Mouse (Mus musculus): ENCODE measurements around the gene Nipsnap2.
"Not testable (repeated sequence)": the region's sequence is repeated elsewhere in the genome, so short reads cannot be mapped to it uniquely, and the experiment has no call there.

Nipsnap2 gene

DNA sequence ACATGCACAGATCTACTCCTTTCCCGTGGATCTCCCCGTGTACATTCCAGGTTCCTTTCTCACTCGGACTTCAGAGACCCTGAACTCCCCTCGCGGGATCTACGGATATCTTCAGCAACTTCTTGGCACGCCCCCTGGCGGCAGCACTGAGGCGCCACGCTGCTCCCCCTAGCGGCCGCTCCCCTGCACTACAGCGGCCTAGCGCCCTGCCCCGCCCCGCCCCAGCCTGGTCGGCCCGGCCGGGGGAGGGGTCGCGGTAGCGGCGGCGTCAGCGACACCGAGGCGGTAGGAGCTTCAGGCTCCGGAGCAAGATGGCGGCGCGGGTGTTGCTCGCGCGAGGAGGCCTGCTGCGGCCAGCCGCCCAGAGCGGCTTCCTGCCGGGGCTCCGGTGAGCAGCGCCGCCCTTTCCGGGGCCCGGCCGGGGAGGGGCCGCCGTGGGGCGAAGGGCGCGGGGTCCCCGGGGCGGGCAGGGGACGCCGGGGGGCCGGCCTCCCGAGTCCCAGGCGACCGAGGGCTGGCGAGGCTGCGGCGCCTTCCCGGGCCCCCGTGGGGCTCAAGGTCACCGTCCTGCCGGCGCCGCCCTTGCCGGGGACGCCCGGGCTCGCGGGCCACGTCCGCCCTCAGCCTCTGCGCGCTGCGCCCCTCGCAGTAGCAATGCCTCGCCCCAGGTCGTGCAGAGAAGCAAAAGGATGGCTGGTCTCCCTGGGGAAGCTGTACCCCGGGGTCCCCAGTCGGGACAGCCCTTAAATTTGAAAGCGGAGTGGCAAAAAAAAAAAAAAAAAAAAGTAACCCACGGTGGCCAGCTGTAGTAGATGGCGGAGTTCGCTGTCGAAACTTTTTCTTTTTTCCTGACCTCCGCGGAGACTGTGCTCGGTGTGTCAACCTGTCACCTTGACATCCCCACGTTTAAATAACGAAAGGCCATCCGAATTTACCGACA, at the start of gene Nipsnap2:
Gene Nipsnap2 (plus strand): TSS at position 230 of the 940 bp plus-strand sequence.
- peak; percentile 94 for DNase-seq

DNA sequence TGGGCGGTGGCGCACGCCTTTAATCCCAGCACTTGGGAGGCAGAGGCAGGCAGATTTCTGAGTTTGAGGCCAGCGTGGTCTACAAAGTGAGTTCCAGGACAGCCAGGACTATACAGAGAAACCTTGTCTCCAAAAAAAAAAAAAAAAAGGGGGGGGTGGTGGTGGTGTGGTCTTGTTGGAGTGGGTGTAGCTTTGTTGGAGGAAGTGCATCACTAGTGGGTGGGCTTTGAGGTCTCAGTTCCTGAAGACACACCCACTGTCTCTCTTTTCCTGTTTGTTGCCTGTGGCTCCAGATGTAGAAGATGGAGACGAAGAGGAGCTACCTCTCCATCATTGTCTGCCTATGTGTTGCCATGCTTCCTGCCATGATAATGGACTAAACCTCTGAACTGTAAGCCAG, 39.7 kb upstream of the Nipsnap2 start:
- DNase-seq = not testable (repeated sequence)

DNA sequence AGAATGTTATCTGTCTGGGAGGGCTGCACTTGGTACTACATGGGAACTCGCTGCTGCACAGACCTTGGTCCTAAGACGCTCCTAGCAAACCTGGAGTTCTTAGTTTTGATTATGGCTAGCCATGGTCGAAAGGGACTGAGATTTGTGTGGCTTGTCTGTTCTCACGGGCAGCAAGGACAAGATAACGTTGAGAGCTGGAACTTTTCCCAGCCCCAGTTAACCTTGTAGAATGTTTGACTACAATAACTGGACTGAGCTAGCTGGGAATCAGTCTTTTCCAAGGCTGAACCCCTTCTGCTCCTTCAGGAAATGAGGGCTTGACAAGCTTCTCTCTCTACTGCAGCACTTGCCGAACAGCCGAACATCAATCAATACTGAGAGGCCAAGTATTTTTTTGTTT, 37.2 kb upstream of the Nipsnap2 start:
- DNase-seq = no peak

DNA sequence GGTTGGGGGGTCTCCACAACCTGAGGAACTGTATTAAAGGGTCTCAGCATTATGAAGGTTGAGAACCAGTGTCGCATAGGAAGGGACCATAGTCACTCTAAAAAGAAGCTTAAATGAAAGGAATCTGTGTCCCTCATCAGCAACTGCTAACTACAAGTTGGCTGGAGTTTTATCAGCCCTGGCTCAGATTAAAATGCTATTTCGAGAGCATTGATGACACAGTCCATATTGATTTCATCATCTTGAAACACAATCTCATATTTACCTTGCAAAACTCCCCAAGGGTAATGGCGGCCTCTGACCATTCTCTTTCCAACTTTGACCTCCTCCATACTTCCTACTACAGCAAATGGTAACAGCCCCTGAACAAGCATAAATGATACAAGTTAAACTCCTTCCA, 34.3 kb upstream of the Nipsnap2 start:
- no peak for DNase-seq

DNA sequence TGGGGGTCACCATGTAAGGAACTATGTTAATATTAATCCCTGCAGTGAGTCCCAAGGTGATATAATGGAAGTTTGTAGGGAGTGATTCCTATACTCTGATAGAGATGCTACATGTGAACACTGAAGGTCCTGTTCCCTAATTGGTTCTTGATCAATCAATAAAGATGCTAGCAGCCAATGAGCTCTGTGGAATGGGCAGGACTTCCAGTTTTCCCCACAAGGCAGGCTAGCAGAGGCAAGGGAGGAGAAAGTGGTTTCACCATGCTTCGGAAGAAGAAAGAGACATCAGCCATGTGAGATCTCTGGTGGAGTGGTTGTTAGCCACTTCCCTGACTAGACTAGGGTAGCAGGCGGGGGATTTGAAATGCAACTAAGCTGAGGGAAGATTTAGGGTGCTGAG, 24.4 kb upstream of the Nipsnap2 start:
- DNase-seq = no peak

DNA sequence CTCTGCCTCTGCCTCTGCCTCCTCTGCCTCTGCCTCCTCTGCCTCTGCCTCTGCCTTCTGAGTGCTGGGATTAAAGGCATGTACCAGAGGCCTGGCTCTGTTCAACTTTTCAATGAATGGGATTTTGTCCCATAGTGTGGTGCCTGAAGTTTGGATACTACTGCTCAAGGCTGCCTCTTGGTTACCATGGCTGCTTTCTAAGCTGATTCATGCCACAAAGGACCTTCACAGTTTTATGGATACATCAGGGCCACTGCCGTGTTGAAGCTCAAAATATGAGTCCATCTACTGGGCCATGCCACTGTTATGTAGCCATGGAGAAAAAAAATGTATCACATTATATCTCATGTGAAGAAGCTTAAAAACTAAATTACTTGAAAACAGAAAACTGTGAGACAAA, 23.2 kb upstream of the Nipsnap2 start:
- DNase-seq = no peak

DNA sequence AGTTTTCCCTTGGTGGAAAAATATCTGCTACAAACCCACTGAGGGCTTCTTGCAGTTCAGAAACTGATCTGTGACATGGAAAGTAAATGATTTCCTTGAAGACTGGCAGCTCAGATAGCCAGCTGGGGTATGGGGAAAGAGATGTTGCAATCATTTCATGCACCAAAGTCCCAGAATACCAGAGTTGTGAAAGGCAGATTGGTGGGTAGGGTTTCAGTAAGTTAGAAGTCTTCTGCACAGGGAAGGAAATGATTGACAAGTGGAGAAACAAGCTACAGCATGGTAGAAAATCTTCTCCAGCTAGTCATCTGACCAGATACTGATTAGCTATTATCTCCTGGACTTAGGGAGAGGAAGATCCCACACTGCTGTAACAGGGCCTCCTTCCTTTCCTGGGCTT, 21.5 kb upstream of the Nipsnap2 start:
- no peak for DNase-seq

DNA sequence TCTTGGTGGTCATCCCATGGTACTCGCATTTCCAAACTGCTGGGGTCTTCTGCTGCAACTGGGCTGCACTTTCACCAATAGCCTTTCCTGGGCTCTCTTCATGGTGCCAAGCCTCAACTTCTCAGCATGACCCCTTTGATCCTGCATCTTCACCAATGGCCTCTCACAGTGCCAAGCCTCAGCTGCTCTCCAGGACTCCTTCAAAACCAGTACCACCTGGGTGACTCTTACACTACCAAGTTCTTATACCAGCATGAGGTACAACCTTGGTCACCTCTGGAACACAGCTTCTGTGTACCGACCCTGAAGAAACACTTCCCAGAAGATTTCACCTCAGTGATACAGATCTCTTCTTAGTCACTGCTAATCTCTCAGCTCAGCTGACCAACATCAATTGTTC, 16.5 kb upstream of the Nipsnap2 start, which contains the start of gene Sept14:
Gene Sept14 (minus strand): TSS at position 101 of the 400 bp plus-strand sequence.
- DNase-seq = no peak

DNA sequence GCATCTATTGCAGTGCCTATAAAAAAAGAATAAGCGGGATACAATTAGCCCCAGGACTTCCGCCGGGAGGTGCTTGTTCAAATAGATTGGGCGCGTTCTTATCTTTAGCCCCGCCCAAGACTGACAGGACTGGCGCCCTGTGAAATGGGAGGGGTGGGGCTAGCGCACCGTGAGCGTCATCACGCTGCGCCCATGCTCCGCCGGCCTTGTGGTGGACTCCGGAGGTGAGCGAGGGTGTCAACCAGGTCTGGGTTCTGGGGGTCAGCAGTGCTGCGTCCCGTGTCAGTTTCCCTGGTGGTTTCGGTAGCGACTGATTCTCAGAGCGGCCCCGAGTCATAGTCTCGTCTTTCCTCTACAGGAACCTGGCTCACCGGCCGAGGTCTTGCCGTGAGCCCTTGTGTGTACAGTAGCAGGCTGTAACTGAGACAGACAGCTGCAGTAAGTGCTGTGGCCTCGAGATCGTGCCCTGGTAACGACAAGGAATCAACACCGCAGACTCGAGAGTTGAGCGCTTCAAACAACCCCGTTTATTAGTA, 9.5 kb upstream of the Nipsnap2 start, which contains the start of gene Mrps17:
Gene Mrps17 (plus strand): TSS at position 172 of the 536 bp plus-strand sequence.
- peak; percentile 94 for DNase-seq

DNA sequence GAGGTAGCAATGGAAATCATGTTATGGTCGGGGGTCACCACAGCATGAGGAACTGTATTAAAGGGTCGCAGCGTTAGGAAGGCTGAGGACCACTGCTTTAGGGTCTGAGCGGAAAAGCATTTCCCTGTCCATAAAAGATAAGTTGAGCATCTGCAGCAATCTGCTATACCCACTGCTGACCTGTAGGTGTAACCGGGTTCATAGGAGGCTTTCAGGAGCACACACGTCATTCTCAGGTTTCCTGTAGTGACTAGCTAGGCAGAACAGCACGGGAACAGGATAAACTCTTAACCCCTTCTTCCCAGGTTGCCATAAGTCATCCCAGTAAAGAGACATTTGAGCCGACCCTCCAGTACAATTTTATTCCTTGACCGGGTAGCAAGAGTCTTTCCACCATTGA, 7.8 kb upstream of the Nipsnap2 start:
- DNase-seq = no peak

DNA sequence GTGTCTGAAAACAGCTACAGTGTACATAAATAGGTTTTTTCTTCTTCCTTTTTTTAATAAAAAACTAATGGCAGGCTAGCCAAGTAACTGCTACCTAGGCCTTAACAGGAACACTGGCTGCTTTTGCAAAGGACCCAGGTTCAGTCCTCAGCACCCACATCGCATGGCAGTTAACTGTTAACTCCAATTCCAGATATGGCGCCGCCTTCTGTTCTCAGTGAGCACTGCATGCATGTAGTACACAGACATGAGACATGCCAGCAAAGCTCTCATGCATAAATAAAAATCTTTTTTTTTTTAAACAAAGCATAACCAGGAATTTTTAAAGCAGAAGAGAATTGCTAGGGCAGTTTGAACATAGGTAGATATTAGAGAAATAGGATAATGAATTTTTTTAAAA, 4.7 kb upstream of the Nipsnap2 start:
- no peak for DNase-seq

DNA sequence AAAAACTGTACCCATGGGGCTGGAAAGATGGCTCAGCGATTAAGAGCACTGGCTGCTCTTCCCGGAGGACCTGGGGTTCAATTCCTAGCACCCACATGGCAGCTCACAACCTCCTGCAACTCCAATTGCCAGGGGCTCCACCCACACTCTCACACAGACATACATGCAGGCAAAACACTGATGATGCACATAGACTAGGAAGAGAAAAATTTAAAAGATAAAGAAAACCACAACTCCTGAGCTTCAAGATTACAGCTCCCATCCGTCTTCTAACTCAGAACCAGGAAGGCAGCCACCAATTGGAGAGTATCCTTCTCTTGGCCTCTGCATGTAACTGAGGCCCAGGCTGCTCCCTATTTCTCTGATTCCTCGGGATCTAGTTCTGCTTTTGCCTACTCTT, 595 bp upstream of the Nipsnap2 start:
- no peak for DNase-seq

DNA sequence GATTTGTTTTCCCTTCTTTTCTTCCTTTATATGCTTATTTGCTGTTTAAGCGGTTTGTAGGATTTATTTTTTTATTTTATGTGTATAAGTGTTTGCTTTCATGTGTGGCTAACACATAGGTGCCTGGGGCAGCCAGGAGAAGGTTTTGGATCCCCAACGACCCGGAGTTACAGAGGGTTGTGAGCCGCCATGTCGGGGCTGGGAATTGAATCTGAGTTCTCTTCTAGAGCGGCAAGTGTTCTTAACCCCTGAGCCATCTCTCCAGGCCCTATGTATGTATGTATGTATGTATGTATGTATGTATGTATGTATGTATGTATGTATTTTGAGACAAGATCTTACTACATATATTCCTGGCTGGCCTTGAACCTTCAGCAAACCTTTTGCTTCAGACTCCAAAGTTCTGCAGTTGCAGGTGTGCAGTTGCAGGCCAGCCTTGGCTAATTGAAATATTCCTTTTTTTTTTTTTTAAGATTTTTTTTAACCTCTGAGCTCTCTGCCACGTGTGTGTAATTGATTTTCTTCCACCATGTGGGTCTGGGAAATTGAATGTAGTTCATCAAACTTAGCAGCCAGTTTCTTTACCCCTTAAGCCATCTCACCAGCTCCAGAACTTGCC, 1.0 kb downstream of the Nipsnap2 start:
- peak; percentile 26 for DNase-seq

DNA sequence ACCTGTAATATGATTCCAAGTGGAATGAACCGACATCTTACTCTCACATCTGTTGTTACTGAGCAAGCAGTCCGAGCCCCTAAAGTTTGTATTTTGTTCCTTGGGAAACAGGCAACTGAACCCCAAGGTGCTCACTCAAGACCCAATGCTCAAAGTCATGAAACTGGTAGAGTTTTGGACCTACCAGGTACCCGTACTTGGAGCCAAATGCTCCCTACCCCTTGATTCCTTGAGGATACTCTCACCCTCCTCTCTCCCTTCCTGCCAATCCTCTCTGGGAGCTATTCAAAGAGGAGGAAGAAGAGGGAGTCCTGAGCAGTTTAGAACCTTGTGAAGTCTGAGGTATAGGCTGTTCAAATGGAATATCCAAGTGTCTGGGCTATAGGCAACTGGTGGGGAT, 1.9 kb downstream of the Nipsnap2 start:
- no peak for DNase-seq

DNA sequence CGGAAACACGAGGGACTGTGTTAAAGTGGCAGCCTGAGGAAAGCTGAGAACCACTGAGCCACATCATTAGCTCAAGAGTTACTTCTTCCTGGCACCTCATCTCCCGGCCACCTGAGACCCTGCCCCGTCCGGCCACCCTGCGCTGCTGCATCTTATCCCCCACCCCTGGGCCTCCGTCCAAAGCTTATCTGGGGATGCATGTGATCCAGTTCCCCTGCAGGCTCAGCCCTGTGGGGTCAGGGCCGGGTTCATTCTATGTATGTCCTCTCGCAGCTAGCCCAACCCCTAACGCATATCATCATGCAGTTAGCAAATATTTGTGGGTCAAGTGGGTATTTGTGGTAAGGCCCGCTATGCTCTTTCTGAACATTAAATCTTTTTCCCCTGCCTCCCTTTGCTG, 4.4 kb downstream of the Nipsnap2 start:
- no peak for DNase-seq

DNA sequence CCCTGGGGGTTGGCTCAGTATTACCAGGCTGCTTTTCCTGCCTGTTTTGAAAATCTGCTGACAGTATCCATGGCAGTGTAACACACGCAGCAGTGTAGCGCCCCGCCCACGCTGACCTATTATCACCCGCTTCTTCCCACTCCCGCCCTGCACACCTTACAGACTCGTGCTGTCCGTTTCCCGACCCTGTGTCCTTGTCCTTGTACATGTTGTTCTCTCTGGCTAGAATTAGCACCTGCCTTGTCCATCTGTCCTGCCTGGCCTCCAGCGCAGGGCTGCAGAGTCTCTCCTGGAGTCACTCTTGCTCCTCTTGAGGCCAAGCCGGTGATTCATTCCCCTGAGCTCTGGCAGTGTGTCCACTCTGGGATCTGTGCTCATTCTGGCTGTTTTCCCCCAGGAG, 5.5 kb downstream of the Nipsnap2 start:
- DNase-seq = peak; percentile 40

DNA sequence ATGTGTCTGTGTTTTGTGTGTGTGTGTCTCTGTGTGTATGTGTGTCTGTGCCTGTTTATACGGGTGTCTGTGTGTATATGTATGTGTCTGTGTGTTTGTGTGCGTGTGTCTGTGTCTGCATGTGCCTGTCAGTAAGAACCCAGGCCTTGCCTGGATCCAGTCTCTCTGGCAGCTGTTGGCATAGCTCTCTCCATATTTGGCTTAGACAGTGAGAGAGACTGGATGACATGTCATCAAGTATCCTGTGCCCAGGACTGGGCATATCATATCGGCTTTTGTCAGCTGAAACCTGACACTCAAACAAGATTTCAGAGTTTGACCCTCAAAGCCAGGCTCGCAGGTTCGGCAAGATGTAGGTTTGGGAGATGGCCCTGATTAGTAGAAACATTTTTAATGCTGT, 6.2 kb downstream of the Nipsnap2 start:
- no peak for DNase-seq

DNA sequence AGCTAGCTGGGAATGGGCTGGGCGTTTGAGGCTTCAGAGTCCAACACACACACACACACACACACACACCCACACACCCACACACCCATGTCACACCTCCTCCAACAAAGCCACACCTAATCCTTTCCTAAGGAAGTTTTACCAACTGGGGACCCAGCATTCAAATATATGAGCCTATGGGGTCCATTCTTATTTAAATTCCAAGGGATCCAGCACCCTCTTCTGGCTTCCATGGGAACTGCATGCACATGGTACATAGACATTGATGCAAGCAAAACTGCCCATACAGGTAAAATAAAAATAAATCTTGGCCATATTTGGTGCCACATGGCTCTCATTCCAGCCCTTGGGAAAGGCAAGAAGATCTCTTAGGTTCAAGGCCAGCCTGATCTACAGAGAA, 16.1 kb downstream of the Nipsnap2 start:
- no peak for DNase-seq

DNA sequence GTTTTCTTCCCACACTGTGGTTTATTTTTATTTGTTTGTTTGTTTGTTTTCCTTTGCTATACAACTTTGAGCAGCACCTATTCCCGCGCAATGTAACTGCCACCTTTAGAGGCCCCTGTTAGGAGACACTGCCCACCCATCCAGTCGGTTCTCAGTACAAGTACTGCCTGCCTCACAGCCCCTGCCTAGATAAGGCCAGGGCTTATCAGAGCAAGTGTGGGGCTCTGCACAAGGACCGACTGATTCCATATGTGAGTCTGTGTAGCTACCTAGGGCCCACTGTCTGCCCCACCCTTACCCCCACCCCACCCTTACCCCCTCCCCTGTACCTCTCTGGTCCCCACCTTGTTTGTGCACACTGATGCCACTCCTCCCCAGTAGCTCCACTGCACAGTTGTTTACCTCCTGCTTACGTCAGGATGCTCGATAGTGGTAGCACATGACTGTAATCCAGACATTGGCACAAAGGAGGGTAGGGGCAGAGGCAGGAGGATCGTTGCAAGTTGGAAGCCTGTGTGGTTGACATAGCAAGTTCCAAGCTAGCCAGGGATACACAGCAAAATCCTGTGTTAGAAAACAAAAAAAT, 18.1 kb downstream of the Nipsnap2 start:
- DNase-seq = no peak

DNA sequence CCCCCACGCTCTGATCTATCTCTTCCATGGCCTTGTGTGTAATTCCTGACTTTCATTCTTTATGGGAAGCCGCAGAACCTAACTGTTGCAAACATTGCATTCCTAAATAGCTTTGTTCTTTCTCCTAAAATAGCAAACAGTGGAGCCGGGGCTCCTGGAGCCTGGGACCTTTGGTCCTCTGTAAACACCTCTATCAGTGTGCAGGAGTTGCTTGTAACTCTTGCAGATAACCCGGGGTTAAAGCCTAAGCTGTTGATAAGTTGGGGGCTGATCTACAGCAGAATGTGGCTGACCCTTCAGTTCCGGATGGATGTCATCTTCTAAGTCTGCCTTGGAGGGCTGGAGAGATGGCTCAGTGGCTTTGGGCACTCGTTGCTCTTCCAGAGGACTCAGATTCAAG, 19.2 kb downstream of the Nipsnap2 start:
- DNase-seq = no peak

DNA sequence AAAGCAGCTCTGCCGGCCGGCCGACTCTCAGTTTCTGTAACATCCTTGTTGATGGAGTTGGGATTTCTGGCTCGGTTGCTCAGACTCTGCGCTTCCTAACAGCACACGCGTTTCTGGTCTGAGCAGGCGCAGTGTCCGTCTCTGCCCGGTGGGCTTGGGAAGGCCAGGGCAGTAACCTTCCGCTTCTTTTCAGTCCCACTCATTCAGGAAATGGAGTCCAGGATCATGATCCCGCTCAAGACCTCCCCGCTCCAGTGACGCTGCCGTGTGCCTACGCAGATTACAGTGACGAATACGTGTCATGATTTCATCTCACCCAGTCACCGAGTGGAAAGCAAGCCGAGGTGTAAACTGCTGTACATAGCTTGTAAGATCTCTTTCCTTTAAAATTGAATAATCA, 32.0 kb downstream of the Nipsnap2 start:
- DNase-seq = no peak

DNA sequence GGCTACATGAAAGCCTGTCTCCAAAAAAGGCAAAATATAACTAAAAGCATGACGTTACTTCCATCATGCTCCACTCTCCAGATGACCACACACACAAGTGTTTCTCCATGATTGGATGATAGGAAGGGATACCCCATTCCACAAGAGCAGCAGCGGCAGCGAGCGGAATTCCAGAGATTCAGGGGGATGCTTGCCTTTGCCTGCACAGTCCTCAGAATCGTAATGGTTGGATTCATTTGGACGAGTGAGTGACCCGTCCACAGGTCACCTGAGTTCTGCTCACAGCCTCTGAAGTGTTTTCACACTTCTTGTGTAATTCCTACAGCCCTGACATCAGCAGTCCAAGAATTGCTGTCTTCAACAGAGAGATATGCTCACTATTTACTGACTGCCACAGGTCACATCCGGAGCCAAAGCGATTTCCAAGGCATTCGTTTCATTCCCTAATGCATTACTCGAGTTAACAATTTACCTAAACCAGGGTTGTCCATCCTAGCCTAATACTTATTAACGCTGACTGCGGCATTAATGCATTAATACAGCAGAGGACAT, 35.1 kb downstream of the Nipsnap2 start:
- peak; percentile 74 for DNase-seq

DNA sequence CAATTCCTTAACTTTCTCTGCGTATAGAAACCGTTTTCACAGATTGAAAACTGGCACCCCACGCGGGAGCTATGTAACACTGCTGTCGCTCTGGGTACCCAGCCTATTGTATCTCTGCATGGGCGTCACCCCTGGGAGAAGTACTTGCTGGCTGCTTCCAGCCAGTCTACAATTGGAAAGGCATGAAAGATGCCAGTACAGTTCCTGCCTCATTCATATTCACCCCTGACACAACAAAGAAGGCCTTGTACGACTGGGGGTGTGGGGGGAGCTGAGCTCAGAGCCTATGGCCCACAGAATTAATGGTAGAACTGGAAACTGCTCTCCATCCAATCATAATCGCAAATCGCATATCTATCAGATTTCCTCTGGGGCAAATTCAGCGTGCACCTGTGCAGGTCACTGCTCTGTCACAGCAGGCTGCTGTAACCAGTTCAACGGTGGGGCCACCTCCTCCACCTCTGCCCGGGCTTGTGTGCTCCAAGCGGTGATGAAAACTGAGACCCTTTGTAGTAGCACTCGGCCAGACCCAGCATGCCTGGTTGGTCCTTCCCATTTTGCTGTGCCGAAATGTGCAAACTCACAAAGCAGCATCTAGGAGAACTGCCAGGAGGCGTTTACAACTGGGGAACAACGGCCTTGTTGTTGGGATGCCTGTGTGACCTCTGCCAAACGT, 37.1 kb downstream of the Nipsnap2 start:
- no peak for DNase-seq

Data from kidney, adult 11 months (tissue).